Mouse (Mus musculus): ENCODE measurements at regions not wholly inside any gene's neighbourhood (a gene's known extent, or its start where the extent isn't known, plus 50 kb on each side); places are given as distances from the start of the nearest gene placed in this dataset.

DNA sequence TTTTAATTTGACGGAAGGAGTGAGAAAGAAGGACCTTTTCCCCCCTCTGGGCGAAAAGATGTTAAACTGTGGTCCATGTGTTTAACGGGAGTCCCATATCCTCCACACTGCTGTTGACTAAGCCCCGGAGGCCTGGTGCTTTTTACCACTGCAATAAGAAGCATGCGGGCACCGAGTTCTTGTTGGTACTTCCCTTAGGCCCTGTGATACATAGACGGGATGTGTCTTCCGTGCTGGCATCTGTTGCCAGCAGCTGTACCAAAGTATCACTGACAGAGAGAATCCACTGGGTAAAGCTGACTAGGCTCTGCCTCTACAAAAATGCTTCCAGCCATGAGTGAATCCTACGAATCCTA lies 232.9 kb downstream of the Zfp36l1 start:
- TF ChIP-seq CTCF (IDR thresholded peaks at IDR 0.05; ENCODE audit: extremely low read depth, insufficient read length, insufficient replicate concordance, low read depth, low read length) (no peak), POLR2A (IDR thresholded peaks at IDR 0.05; ENCODE audit: low read depth, low read length) (no peak)

Measured in small intestine, adult 2 months (tissue).